Mouse (Mus musculus): Measurements from ENCODE around the gene Birc7.

Birc7 gene

GRCm38 (mm10) chr2:180967010-180967763 is 38.4 kb downstream of the Birc7 start, which contains the start of gene Arfgap1:
Arfgap1 (plus strand) TSS chr2:180967225.
- peak; percentile 76 to 82 for DNase-seq (ENCODE audit: low spot score in 2 of 2)

- no peak for DNase-seq (ENCODE audit: low spot score in 2 of 2)
Observed at GRCm38 (mm10) chr2:180981133-180981532, 52.3 kb downstream of the Birc7 start.

Measured in thymus, postnatal 10 days (tissue).